Comparison of ENCODE assay signal across 8 mouse cellular contexts in genomic region chr19:10458096-10458495, GRCm38 (mm10). TPM values are rescaled to one million over a fixed set of nuclear protein-coding genes. Genes with fewer than 3 reads are reported as not detected.
DNase-seq lines count a peak whose midpoint lies in the region; ATAC-seq and TF ChIP-seq lines count a peak whose summit lies in the region.

No protein-coding gene starts in this region.

- no peak overlapping the region for H3K27ac ChIP-seq in hindbrain, postnatal 0 days
- H3K27ac ChIP-seq in liver, embryonic 15.5 days (replicated peaks) = no peak overlapping the region
- H3K27ac ChIP-seq in stomach, embryonic 15.5 days = no peak overlapping the region

- H3K4me2 ChIP-seq in hindbrain, postnatal 0 days (ENCODE audit: low read depth, low read length) = peak overlapping the region; percentile 58
- 0 out of 2 replicates have a peak overlapping the region, but pooled peaks have one; percentile 62 for H3K4me2 ChIP-seq in liver, embryonic 15.5 days
- peak overlapping the region; percentile 96 for H3K4me2 ChIP-seq in stomach, embryonic 15.5 days

- TF ChIP-seq CTCF in hindbrain, postnatal 0 days (IDR thresholded peaks at IDR 0.05; ENCODE audit: low read depth) = no peak

- no peaks in the 10 kb centered on the region for H3K9me3 ChIP-seq in hindbrain, postnatal 0 days (ENCODE audit: low read length)
- H3K9me3 ChIP-seq in liver, embryonic 15.5 days (replicated peaks) = no peaks in the 10 kb centered on the region
- H3K9me3 ChIP-seq in stomach, embryonic 15.5 days = no peaks in the 10 kb centered on the region

- no peak for ATAC-seq in hindbrain, postnatal 0 days
- no peak for ATAC-seq in liver, embryonic 15.5 days (ENCODE audit: insufficient read depth)
- ATAC-seq in stomach, embryonic 15.5 days (ENCODE audit: insufficient read depth, low FRiP score, low read depth) = no peak
- no peak for ATAC-seq in activated CD4-positive, CD25-positive, alpha-beta regulatory T cell, adult 4 months

- no peak overlapping the region for H3K9ac ChIP-seq in hindbrain, postnatal 0 days (replicated peaks; ENCODE audit: low read length)
- no peak overlapping the region for H3K9ac ChIP-seq in liver, embryonic 15.5 days
- H3K9ac ChIP-seq in stomach, embryonic 15.5 days = no peak overlapping the region

- whole genome bisulfite sequencing in hindbrain, postnatal 0 days = 17% methylated on average over 8 of the region's 8 CpGs
- WGBS in liver, embryonic 15.5 days (ENCODE audit: insufficient replicate concordance) = 19% methylated on average over 8 of the region's 8 CpGs
- 17% methylated on average over 8 of the region's 8 CpGs for WGBS in stomach, embryonic 15.5 days

- peaks cover 3% of the 10 kb centered on the region; the same call in 1 of the 2 replicates for H3K4me1 ChIP-seq in hindbrain, postnatal 0 days (ENCODE audit: insufficient read depth, low read length)
- H3K4me1 ChIP-seq in liver, embryonic 15.5 days (replicated peaks) = peaks cover 16% of the 10 kb centered on the region
- peaks cover 24% of the 10 kb centered on the region for H3K4me1 ChIP-seq in stomach, embryonic 15.5 days

- peaks cover 21% of the 10 kb centered on the region for H3K27me3 ChIP-seq in hindbrain, postnatal 0 days (ENCODE audit: insufficient read depth, low read length)
- H3K27me3 ChIP-seq in liver, embryonic 15.5 days = peaks cover 99% of the 10 kb centered on the region
- peaks cover 67% of the 10 kb centered on the region for H3K27me3 ChIP-seq in stomach, embryonic 15.5 days (replicated peaks)

- DNase-seq in ovary, postnatal 14 days (ENCODE audit: low spot score) = peak; percentile 34
- DNase-seq in ovary, postnatal 36 days (ENCODE audit: low spot score) = no peak
- peak; percentile 81 for DNase-seq in fibroblast of lung, adult 2 months (ENCODE audit: low read depth)
- DNase-seq in hindbrain, postnatal 0 days (ENCODE audit: low spot score) = peak; percentile 54
- DNase-seq in urinary bladder, adult 18-20 months (ENCODE audit: low spot score in 2 of 2) = no peak

- no peaks in the 10 kb centered on the region for H3K36me3 ChIP-seq in hindbrain, postnatal 0 days (ENCODE audit: insufficient read depth, low read length)
- H3K36me3 ChIP-seq in liver, embryonic 15.5 days (replicated peaks) = no peaks in the 10 kb centered on the region
- no peaks in the 10 kb centered on the region for H3K36me3 ChIP-seq in stomach, embryonic 15.5 days

- H3K4me3 ChIP-seq in hindbrain, postnatal 0 days (ENCODE audit: low read length) = no peak overlapping the region
- H3K4me3 ChIP-seq in liver, embryonic 15.5 days (replicated peaks) = peak overlapping the region; percentile 45; the same call in 1 of the 2 replicates
- peak overlapping the region; percentile 51 for H3K4me3 ChIP-seq in stomach, embryonic 15.5 days (replicated peaks)

RNA-seq across cellular contexts. Expression of gene Lrrc10b, which starts 0.8 kb away (rescaled TPM):
- 6.5 and 6.8 TPM in 2 replicates for total RNA-seq in hindbrain, postnatal 0 days (2014; rRNA removed)
- 2.0 and 2.1 TPM in 2 replicates for polyA plus RNA-seq in hindbrain, postnatal 0 days (2015; fragmentation: Nextera tagmentation; extraction: Ambion mirVana)
- polyA plus RNA-seq in liver, embryonic 15.5 days (2015; fragmentation: Nextera tagmentation; extraction: Ambion mirVana) = 0.07 TPM in 1 of 2 replicates, not detected in the other
- 0.57 and 0.91 TPM in 2 replicates for polyA plus RNA-seq in stomach, embryonic 15.5 days (2015; fragmentation: Nextera tagmentation; extraction: Ambion mirVana)
- not detected for polyA plus RNA-seq in activated CD4-positive, CD25-positive, alpha-beta regulatory T cell, adult 4 months (2017; shearing (Covaris generic))

RNA-seq across cellular contexts. Expression of gene Ppp1r32, which starts 24.6 kb away (rescaled TPM):
- 4.0 and 5.4 TPM in 2 replicates for total RNA-seq in hindbrain, postnatal 0 days (2014; rRNA removed)
- polyA plus RNA-seq in hindbrain, postnatal 0 days (2015; fragmentation: Nextera tagmentation; extraction: Ambion mirVana) = 2.3 and 2.9 TPM in 2 replicates
- polyA plus RNA-seq in liver, embryonic 15.5 days (2015; fragmentation: Nextera tagmentation; extraction: Ambion mirVana) = not detected in 2 replicates
- polyA plus RNA-seq in stomach, embryonic 15.5 days (2015; fragmentation: Nextera tagmentation; extraction: Ambion mirVana) = 0.19 and 0.22 TPM in 2 replicates
- polyA plus RNA-seq in activated CD4-positive, CD25-positive, alpha-beta regulatory T cell, adult 4 months (2017; shearing (Covaris generic)) = under 1 TPM in 1 of 2 experiments, not detected in 1; 0.41 TPM

Comparison
In these comparisons a context has a peak if more than half of its experiments do, and no peak if none do; other contexts are left out.
1. DNase-seq: peak in ovary, postnatal 14 days (single experiment), fibroblast of lung, adult 2 months (single experiment) and hindbrain, postnatal 0 days (single experiment); none in ovary, postnatal 36 days (single experiment) and urinary bladder, adult 18-20 months (0 of 2).
2. Peak in every context shown above with its lines, with median percentiles within 50 percentile points of each other: H3K4me2 ChIP-seq.